Mouse (Mus musculus) retina, adult 2 months (tissue): ENCODE measurements around the gene Ap2m1.
A peak's percentile ranks its signal among the peaks of the same experiment; 100 is the strongest.

Experiments
- DNase-seq: peaks from one replicate; pipeline ENCODE4 v3.0.0-alpha.2; 2012; ENCODE audit warnings: low read depth, low spot score

Ap2m1 gene

GRCm38 (mm10) chr16:20529375-20529774 lies 5.9 kb upstream of the Ap2m1 start:
- DNase-seq, result no peak

- no peak for DNase-seq
Measured at GRCm38 (mm10) chr16:20530941-20531340, 4.3 kb upstream of the Ap2m1 start.

DNA sequence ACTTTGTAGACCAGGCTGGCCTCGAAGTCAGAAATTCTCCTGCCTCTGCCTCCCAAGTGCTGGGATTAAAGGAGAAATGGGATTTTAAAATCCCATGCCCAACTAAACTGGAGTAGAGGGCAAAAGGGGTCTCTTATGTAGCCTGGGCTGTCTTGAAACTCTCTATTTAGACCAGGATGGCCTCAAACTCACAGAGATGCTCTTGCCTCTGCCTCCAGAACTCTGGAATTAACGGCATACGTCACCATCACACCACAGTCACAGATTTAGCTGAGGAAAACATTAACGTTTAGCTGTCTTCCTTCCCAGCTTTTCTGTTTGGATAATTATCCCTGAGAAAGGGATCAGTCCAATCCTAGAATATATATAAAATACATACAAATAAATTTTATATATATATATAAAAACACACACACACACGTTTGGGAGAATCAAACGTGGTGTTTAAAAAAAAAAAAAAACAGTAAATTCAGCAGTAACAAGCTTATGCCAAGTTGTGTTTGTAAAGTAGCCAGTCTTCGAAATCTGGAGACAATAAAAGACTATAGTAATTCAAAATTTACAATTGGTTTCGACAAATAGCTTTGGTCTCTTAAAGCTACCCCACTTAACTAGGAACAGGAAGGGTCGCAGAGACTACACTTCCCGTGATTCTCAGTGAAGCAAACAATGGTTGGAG lies 522 bp upstream of the Ap2m1 start:
- DNase-seq, result no peak

DNA sequence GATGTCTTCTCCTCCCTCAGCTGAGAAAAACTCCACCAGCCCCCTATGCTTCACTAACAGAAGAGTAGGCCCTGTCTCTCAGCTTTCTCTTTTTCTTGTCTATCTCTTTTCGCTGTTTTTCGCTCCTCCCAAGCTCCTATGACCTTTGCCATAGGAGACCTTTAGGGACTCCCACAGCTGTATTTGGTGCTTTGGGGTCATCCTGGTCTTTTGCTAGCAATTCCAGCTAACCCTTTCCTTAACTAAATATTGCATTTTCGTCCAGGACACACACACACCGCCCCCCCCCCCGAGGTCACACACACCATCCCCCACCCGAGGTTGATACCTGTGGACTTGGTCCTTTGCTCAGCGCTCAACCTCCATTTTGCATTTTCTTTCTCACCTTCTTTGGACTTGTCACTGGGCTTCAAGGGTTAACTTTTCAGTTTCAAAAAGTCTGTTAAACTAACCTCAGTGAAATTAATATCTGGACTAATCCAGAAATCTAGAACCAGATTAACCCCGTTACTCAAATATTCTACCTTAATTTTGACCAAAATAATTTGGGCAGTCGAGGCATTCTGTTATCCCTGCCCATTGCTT lies 895 bp downstream of the Ap2m1 start:
- DNase-seq, result no peak

DNA sequence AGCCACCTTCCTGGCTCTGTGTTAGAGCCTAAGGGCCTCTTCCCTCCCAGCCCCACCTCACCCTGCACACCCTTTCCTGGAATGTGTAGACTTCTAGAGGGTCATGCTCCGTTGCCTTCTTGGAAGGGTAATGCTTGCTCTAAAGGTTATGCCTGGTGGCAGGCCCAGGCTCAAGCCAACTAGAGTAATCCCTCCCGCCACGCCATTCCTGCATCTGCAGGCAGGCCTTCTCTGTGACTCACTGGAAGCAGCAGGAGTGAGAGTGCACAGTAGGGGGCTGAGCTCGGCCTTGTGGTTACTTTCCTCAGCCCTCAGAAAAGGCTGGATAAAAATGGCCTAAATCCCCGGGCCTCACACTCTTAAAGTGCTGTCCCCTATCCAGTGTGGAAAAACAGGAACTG lies 1.8 kb downstream of the Ap2m1 start:
- no peak for DNase-seq

GRCm38 (mm10) chr16:20537601-20538320 lies 2.5 kb downstream of the Ap2m1 start:
- peak; percentile 47 for DNase-seq

GRCm38 (mm10) chr16:20539649-20540048 lies 4.4 kb downstream of the Ap2m1 start:
- no peak for DNase-seq

GRCm38 (mm10) chr16:20540438-20540837 lies 5.2 kb downstream of the Ap2m1 start:
- no peak for DNase-seq

GRCm38 (mm10) chr16:20545696-20546095 lies 10.4 kb downstream of the Ap2m1 start:
- DNase-seq, result no peak

GRCm38 (mm10) chr16:20547423-20547822 lies 12.1 kb downstream of the Ap2m1 start:
- no peak for DNase-seq

DNA sequence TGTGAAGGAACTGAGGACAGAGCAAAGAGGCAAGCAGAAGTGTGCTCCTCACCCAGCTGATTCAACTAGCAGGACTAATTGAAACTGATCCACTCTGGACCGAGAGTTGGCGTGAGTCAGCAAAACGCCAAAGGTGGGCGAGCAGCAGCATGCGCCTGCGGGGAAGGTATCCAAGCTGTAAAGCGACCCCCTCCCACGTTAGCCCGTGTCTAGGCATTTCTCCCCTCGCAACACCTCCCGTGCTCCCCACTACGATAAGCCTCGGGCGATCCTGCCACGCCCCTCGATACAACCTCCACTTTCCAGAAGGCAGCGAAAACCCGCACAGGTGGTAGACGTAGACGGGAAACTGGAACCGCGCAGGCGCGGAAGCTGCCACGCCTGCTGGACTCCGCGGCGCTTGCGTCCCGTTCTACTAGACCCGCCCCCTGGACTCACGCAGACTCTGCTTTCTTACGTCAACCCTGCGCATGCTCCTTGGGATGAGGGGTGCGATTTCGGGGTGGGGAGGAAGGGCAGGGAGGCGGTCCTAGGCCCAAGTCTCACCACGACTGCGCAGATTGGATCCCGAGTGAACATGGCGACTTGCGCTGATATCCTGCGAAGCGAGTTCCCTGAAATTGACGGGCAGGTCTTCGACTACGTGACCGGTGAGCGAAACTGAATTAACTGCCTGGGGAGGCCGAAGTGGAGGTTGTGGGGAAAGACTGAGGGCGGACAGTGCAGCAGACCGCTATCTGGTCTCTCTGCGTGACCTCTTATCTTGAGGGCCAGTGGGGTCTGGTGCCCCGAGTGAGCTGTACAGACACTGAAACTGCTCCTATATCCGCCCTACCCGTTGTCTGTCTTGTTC lies 13.0 kb downstream of the Ap2m1 start, which contains the start of gene Abcf3:
TSS of gene Abcf3 (plus strand) at position 482 of the 853 bp plus-strand sequence.
- DNase-seq, result peak; percentile 100

DNA sequence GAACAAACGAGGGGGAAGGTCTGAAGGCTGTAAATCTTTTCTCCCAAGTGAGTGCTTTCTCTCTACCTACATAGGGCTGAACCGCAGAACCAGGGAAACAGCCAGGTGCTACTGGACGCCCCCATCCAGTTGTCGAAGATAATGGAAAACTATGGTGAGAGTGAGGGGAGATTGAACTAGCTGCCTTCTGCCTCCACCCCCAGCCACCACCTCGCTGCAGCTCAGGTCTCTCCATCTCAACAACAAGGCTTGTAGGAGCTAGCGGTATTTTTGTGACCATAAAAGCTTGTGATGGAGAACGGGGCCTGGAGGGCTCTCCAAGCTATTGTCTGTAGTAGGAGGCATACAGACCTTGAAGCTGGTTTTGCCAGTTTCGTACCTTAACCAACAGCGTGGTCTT lies 13.9 kb downstream of the Ap2m1 start:
- no peak for DNase-seq

GRCm38 (mm10) chr16:20551691-20552090 lies 16.4 kb downstream of the Ap2m1 start:
- DNase-seq, result no peak

DNA sequence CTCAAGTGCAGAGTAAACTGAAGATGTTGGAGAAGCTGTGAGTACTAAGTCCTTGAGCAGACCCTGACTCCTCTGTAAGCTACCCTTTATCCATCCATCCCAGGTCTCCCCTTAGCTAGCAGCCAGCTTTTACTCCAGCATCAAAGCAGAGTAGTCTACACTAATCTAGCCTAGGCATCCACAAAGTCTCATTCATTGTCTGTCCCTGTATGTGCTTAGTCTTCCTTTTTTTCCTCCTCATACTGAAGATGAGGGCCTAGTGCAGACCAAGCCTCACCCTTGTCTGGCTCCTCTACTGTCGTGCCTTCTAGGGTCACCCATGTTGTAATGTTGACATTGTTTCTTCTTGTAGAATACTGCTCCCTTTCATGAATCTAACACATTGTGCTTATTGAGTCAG lies 17.3 kb downstream of the Ap2m1 start:
- no peak for DNase-seq

GRCm38 (mm10) chr16:20555000-20555399 lies 19.7 kb downstream of the Ap2m1 start:
- no peak for DNase-seq

GRCm38 (mm10) chr16:20557381-20557780 lies 22.1 kb downstream of the Ap2m1 start:
- DNase-seq, result no peak

DNA sequence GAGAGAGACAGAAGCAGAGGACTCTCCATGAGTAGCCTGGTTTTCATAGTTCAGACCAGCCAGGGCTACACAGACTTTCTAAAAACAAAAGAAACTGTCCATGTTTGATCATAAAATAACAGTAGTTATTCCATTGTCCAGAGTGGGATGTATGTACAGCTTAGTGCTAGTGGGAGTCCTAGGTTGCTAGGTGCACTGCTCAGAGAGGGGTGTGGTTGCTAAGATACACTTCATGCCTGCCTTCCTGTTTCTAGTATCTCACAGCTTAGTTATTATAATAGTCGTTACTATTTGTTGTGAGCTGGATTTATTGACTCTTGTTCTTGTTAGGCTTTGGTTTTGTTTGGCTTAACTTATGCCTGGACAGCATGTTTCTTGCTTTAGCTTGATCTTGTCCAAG lies 29.8 kb downstream of the Ap2m1 start:
- DNase-seq, result no peak

GRCm38 (mm10) chr16:20589366-20589938 lies 54.2 kb downstream of the Ap2m1 start, which contains the start of gene Vwa5b2:
Gene Vwa5b2 (plus strand): TSS chr16:20589471.
- DNase-seq, result no peak

- no peak for DNase-seq
Measured at GRCm38 (mm10) chr16:20589939-20590679, 54.8 kb downstream of the Ap2m1 start.

DNA sequence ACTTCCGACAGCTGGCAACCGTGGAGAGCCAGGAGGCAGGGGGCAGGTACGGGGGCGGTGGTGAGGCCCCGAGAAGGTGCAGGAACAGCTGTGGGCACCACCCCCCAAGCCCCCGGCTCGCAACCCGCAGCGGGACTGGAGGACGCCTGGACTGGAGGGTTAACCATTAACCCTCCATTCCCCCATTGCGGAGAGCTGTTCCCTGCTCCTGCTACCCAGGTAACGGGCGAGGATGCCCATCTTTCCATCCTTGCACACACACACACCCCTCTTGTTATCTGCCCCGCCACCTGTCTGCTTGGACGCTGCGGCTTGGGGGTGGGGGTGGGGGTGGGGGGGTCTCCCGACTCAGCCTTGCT lies 55.4 kb downstream of the Ap2m1 start:
- DNase-seq, result no peak
